Mouse (Mus musculus): ENCODE data around the gene Serhl. TPM values are rescaled to one million over a fixed set of nuclear protein-coding genes. Genes with fewer than 3 reads are reported as not detected.

The Serhl gene
- polyA plus RNA-seq, 1 experiment from 2014 or later, result 61.0 TPM

GRCm38 (mm10) chr15:83084022-83084640, 5.2 kb upstream of the Serhl start:
- Histone ChIP-seq H3K9me3 (no peaks in the 10 kb centered on the region), H3K9ac (no peak overlapping the region), H3K4me3 (no peak overlapping the region), H3K27ac (replicated peaks) (no peak overlapping the region), H3K27me3 (replicated peaks) (peaks cover 27% of the 10 kb centered on the region), H3K4me1 (peaks cover 20% of the 10 kb centered on the region), H3K36me3 (no peaks in the 10 kb centered on the region), H3K4me2 (no peak overlapping the region)
- ATAC-seq (ENCODE audit: extremely low read depth, insufficient number of reproducible peaks, low FRiP score, low TSS enrichment), result no peak
- WGBS, result 64% methylated on average over 13 of the region's 13 CpGs

- H3K27me3 ChIP-seq (replicated peaks), result peaks cover 43% of the 10 kb centered on the region
- H3K36me3 ChIP-seq, result no peaks in the 10 kb centered on the region
- WGBS, result 25% methylated on average over 7 of the region's 7 CpGs
- no peak overlapping the region for H3K4me2 ChIP-seq
- no peak overlapping the region for H3K4me3 ChIP-seq
- no peaks in the 10 kb centered on the region for H3K9me3 ChIP-seq
- no peak overlapping the region for H3K27ac ChIP-seq (replicated peaks)
- H3K4me1 ChIP-seq, result peaks cover 23% of the 10 kb centered on the region
- H3K9ac ChIP-seq, result no peak overlapping the region
- no peak for ATAC-seq (ENCODE audit: extremely low read depth, insufficient number of reproducible peaks, low FRiP score, low TSS enrichment)
Observed at GRCm38 (mm10) chr15:83085901-83086300, 3.4 kb upstream of the Serhl start.

- H3K27ac ChIP-seq (replicated peaks), result no peak overlapping the region
- 45% methylated on average over 13 of the region's 13 CpGs for WGBS
- peaks cover 23% of the 10 kb centered on the region for H3K4me1 ChIP-seq
- H3K4me3 ChIP-seq, result no peak overlapping the region
- no peak overlapping the region for H3K4me2 ChIP-seq
- no peak overlapping the region for H3K9ac ChIP-seq
- no peak for ATAC-seq (ENCODE audit: extremely low read depth, insufficient number of reproducible peaks, low FRiP score, low TSS enrichment)
- peaks cover 39% of the 10 kb centered on the region for H3K27me3 ChIP-seq (replicated peaks)
- no peaks in the 10 kb centered on the region for H3K9me3 ChIP-seq
- H3K36me3 ChIP-seq, result no peaks in the 10 kb centered on the region
Observed at GRCm38 (mm10) chr15:83086636-83087328, 2.5 kb upstream of the Serhl start.

GRCm38 (mm10) chr15:83088495-83089428, 544 bp upstream of the Serhl start:
- Histone ChIP-seq H3K4me3 (no peak overlapping the region; the same call in 1 of the 2 replicates), H3K9me3 (no peaks in the 10 kb centered on the region), H3K4me1 (peaks cover 23% of the 10 kb centered on the region), H3K9ac (0 out of 2 replicates have a peak overlapping the region, but pooled peaks have one; percentile 47), H3K27me3 (replicated peaks) (peaks cover 38% of the 10 kb centered on the region), H3K27ac (replicated peaks) (no peak overlapping the region), H3K36me3 (no peaks in the 10 kb centered on the region), H3K4me2 (peak overlapping the region; percentile 37)
- no peak for ATAC-seq (ENCODE audit: extremely low read depth, insufficient number of reproducible peaks, low FRiP score, low TSS enrichment)
- WGBS, result 7% methylated on average over 27 of the region's 27 CpGs

GRCm38 (mm10) chr15:83090874-83091273, 1.6 kb downstream of the Serhl start:
- H3K27me3 ChIP-seq (replicated peaks), result peaks cover 38% of the 10 kb centered on the region
- peaks cover 20% of the 10 kb centered on the region for H3K4me1 ChIP-seq
- no peak overlapping the region for H3K4me3 ChIP-seq
- ATAC-seq (ENCODE audit: extremely low read depth, insufficient number of reproducible peaks, low FRiP score, low TSS enrichment), result no peak
- no peaks in the 10 kb centered on the region for H3K9me3 ChIP-seq
- no peak overlapping the region for H3K4me2 ChIP-seq
- H3K36me3 ChIP-seq, result no peaks in the 10 kb centered on the region
- H3K9ac ChIP-seq, result no peak overlapping the region
- H3K27ac ChIP-seq (replicated peaks), result no peak overlapping the region
- WGBS, result 37% methylated on average over 3 of the region's 3 CpGs

- peaks cover 27% of the 10 kb centered on the region for H3K27me3 ChIP-seq (replicated peaks)
- H3K4me2 ChIP-seq, result no peak overlapping the region
- no peak overlapping the region for H3K27ac ChIP-seq (replicated peaks)
- no peaks in the 10 kb centered on the region for H3K9me3 ChIP-seq
- WGBS, result 67% methylated on average over 2 of the region's 2 CpGs
- no peak for ATAC-seq (ENCODE audit: extremely low read depth, insufficient number of reproducible peaks, low FRiP score, low TSS enrichment)
- H3K4me1 ChIP-seq, result peaks cover 20% of the 10 kb centered on the region
- H3K4me3 ChIP-seq, result no peak overlapping the region
- H3K36me3 ChIP-seq, result no peaks in the 10 kb centered on the region
- no peak overlapping the region for H3K9ac ChIP-seq
Observed at GRCm38 (mm10) chr15:83093687-83094086, 4.4 kb downstream of the Serhl start.

GRCm38 (mm10) chr15:83095950-83096349, 6.6 kb downstream of the Serhl start:
- H3K4me1 ChIP-seq, result peaks cover 24% of the 10 kb centered on the region
- ATAC-seq (ENCODE audit: extremely low read depth, insufficient number of reproducible peaks, low FRiP score, low TSS enrichment), result no peak
- no peak overlapping the region for H3K27ac ChIP-seq (replicated peaks)
- H3K4me2 ChIP-seq, result no peak overlapping the region
- H3K9me3 ChIP-seq, result no peaks in the 10 kb centered on the region
- 22% methylated on average over 2 of the region's 2 CpGs for WGBS
- H3K9ac ChIP-seq, result no peak overlapping the region
- no peaks in the 10 kb centered on the region for H3K36me3 ChIP-seq
- no peak overlapping the region for H3K4me3 ChIP-seq
- H3K27me3 ChIP-seq (replicated peaks), result peaks cover 12% of the 10 kb centered on the region; the same call in 1 of the 2 replicates

- Histone ChIP-seq H3K9ac (peak overlapping the region; percentile 88), H3K4me1 (peaks cover 33% of the 10 kb centered on the region), H3K27me3 (replicated peaks) (peaks cover 12% of the 10 kb centered on the region; the same call in 1 of the 2 replicates), H3K4me3 (peak overlapping the region; percentile 60), H3K27ac (replicated peaks) (peak overlapping the region; percentile 71), H3K4me2 (peak overlapping the region; percentile 78), H3K36me3 (no peaks in the 10 kb centered on the region), H3K9me3 (no peaks in the 10 kb centered on the region)
- WGBS, result 4% methylated on average over 31 of the region's 31 CpGs
- peak; percentile 78 for ATAC-seq (ENCODE audit: extremely low read depth, insufficient number of reproducible peaks, low FRiP score, low TSS enrichment)
Observed at GRCm38 (mm10) chr15:83099533-83100331, 10.4 kb downstream of the Serhl start.

- H3K27ac ChIP-seq (replicated peaks), result peak overlapping the region; percentile 71
- H3K4me2 ChIP-seq, result peak overlapping the region; percentile 78
- ATAC-seq (ENCODE audit: extremely low read depth, insufficient number of reproducible peaks, low FRiP score, low TSS enrichment), result no peak
- H3K4me3 ChIP-seq, result peak overlapping the region; percentile 60
- H3K9me3 ChIP-seq, result no peaks in the 10 kb centered on the region
- no peaks in the 10 kb centered on the region for H3K36me3 ChIP-seq
- peak overlapping the region; percentile 88 for H3K9ac ChIP-seq
- H3K4me1 ChIP-seq, result peaks cover 33% of the 10 kb centered on the region
- 0% methylated on average over 8 of the region's 8 CpGs for WGBS
- peaks cover 12% of the 10 kb centered on the region; the same call in 1 of the 2 replicates for H3K27me3 ChIP-seq (replicated peaks)
Observed at GRCm38 (mm10) chr15:83100332-83100662, 11.0 kb downstream of the Serhl start.

GRCm38 (mm10) chr15:83103111-83103510, 13.8 kb downstream of the Serhl start:
- Histone ChIP-seq H3K27ac (replicated peaks) (no peak overlapping the region), H3K27me3 (replicated peaks) (peaks cover 12% of the 10 kb centered on the region; the same call in 1 of the 2 replicates), H3K9ac (no peak overlapping the region), H3K4me1 (peaks cover 21% of the 10 kb centered on the region), H3K9me3 (no peaks in the 10 kb centered on the region), H3K4me3 (no peak overlapping the region), H3K4me2 (no peak overlapping the region), H3K36me3 (peaks cover 18% of the 10 kb centered on the region)
- ATAC-seq (ENCODE audit: extremely low read depth, insufficient number of reproducible peaks, low FRiP score, low TSS enrichment), result no peak
- 77% methylated on average over 1 of the region's 1 CpGs for WGBS

All from heart, embryonic 13.5 days (tissue).